Mouse (Mus musculus) liver, adult 2 months (tissue): ENCODE measurements around the gene Gm11639.

ENCODE experiments used
- CTCF ChIP-seq: fragments of 200-500 bp; IDR thresholded peaks from 2 replicates; pipeline ENCODE4 v1.5.1; 2011; ENCODE audit warnings: low read depth, low read length, control low read depth
- POLR2A ChIP-seq: fragments of 200-500 bp; IDR thresholded peaks from 2 replicates; pipeline ENCODE4 v1.6.1; 2011; ENCODE audit warnings: low read length, control low read depth; ENCODE audit not compliant: insufficient read depth; ENCODE audit errors: extremely low read depth

- TF ChIP-seq POLR2A (no peak), CTCF (no peak)
Measured at GRCm38 (mm10) chr11:105117814-105118213, 432.3 kb downstream of the Gm11639 start.
